Mouse (Mus musculus) neural tube, postnatal 0 days (tissue): Measurements from ENCODE around the gene Idi1. TPM values are rescaled to one million over a fixed set of nuclear protein-coding genes. Genes with fewer than 3 reads are reported as not detected.

Experiments used
- microRNA-seq: library from miRNA; unstranded; fragments of <30 nt; microRNA quantifications from one replicate; pipeline ENCODE4, GENCODE M21; 2016
- polyA plus RNA-seq: library from polyadenylated mRNA; unstranded; fragments of >200 nt; fragmentation: Nextera tagmentation; extraction: Ambion mirVana; gene quantifications from 2 replicates; pipeline ENCODE4 v1.2.1, GENCODE M21; 2015

Idi1 gene
- polyA plus RNA-seq, result 82.0 and 82.2 TPM in 2 replicates

DNA sequence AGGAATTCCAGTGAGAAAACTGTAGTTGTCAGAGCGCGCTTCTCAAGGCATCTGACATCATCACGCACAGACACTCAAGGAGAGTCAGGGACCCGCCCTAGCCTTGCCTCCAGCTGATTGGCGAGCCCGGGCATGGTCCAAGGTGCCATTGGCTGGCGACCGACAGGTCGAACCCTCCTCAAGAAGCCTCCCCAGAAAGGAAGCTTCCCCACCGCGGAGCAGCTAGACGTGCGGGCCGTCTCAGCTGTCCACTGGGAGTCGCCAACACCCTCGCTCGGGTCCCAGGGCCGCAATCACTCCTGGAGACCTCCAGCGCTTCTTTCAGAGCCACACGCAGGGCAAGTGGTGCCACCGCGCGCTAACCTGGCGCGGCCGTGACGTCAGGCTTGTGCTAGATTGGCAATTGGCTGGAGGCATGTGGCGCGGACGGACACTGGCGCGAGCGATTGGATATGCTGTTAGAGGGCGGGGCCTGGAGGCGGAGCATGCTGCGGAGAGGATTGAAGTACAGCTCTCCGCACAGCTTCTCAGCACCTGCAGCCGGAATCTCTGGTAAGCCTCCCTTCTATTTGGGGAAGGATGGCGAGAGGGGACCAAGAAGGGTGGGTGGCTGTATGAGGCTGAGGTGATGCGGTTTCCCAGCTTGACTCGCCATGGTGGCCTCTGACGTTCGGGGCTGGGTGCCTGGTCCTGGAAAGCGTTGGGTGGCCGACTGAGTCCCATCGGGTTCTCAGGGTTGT is at the start of gene Idi1:
TSS of gene Idi1 (plus strand) at position 57 of the 740 bp plus-strand sequence.

DNA sequence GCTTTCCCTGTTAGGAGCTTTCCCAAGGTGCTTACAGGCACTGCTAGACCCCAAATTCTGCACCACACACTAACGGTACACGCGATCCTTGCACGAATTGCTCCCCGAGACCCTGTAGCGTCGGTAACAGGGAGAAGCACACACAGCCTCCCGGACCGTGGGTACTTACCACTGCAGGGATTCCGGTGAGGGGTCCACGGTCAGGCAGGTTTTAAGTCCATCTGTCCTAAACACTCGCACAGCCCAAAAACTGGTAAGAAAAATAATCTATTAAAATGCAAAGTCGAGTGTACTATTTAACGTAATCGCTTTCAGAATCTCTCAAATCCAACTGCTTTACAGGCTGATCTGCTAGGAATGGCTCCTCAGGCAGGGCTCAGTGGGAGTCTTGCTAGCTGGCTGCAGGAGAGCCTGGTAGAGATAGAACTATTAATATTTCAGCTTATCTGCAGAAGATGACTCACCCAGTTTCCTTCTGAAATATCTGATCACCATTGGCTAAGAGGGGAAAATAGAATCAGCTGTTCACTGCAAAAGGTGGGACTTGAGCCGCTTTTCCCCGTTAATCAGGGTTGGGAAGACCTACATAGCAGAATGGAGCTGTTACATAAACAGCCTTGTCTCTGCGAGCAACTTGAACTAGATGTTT is 13.9 kb upstream of the Idi1 start, which contains the start of gene Wdr37:
TSS of gene Wdr37 (minus strand) at position 596 of the 649 bp plus-strand sequence.

Small RNA genes lying within 50 kb of the gene (microRNA-seq; reads per million reads assigned to microRNA genes)
- not detected for gene Gm22750

Other genes starting within 250 kb of the Idi1 start
- gene Wdr37, start 13.6 kb upstream of the Idi1 start, polyA plus RNA-seq, result 37.3 and 37.4 TPM in 2 replicates
- not detected in 2 replicates for gene Gm9745, start 62.7 kb downstream of the Idi1 start, polyA plus RNA-seq
- gene Idi2, start 67.4 kb downstream of the Idi1 start, polyA plus RNA-seq, result not detected in 2 replicates
- 48.9 and 53.1 TPM in 2 replicates for gene Gtpbp4, start 110.6 kb downstream of the Idi1 start, polyA plus RNA-seq
- 33.1 and 35.5 TPM in 2 replicates for gene Larp4b, start 208.4 kb downstream of the Idi1 start, polyA plus RNA-seq